Comparison of ENCODE assay signal across 8 mouse cellular contexts in the genomic region with DNA sequence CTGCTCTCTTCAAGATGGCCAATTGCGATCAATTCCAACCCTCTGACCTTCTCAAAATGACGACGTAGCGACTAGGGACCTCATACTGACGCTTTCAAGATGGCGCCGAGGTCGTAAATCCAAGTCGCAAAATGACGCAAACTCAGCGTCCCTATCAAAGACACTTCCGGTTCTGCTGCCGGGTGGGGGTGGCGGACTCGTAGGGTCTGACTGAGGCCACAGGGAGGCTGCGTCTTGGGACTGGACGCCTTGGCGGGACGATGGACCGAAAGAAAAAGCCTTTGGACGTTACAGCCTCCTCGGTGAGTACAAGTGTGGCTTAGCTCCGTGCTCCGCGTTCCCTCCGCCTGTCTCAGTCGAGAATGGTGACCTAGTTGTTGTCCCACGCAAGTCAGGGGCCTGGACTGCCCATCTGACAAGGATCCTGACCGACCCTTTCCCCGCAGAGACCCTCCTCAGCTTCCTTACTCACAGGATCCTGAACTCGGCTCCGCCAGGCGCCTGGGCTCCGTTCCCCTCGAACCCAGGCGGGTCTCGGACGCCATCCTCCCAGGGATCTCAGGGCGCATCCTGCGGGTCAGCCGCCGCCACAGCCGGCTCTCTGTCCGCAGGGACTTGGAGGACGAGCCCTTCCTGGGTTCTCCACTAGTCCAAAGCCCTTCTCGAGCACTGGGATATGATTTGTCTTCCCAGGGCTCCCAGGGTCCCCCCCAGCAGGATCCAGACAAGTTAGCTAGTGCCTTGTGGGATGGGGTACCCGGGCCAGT. TPM values are rescaled to one million over a fixed set of nuclear protein-coding genes. Genes with fewer than 3 reads are reported as not detected.
A peak's percentile ranks its signal among the peaks of the same experiment; 100 is the strongest.
DNase-seq lines count a peak whose midpoint lies in the region; ATAC-seq lines count a peak whose summit lies in the region.

TSS of gene Ccdc174 (plus strand) at position 169 of the 767 bp plus-strand sequence.

- H3K4me1 ChIP-seq in forebrain, embryonic 14.5 days (ENCODE audit: control insufficient read depth, insufficient read depth, low read length) = peaks cover 11% of the 10 kb centered on the region
- peaks cover 18% of the 10 kb centered on the region for H3K4me1 ChIP-seq in neural tube, embryonic 15.5 days

- under 1% methylated on average over 47 of the region's 47 CpGs for WGBS in forebrain, embryonic 14.5 days
- WGBS in neural tube, embryonic 15.5 days = under 1% methylated on average over 47 of the region's 47 CpGs

- peak within 1 kb of the TSS; percentile 83 for H3K4me2 ChIP-seq in forebrain, embryonic 14.5 days (ENCODE audit: low read length)
- peak within 1 kb of the TSS; percentile 88 for H3K4me2 ChIP-seq in neural tube, embryonic 15.5 days

- peak within 1 kb of the TSS; percentile 90 for H3K4me3 ChIP-seq in forebrain, embryonic 14.5 days (ENCODE audit: low read depth, low read length)
- peak within 1 kb of the TSS; percentile 91 for H3K4me3 ChIP-seq in neural tube, embryonic 15.5 days (replicated peaks)

- peaks cover 18% of the 10 kb centered on the region for H3K36me3 ChIP-seq in forebrain, embryonic 14.5 days (ENCODE audit: control insufficient read depth, insufficient read depth, low read length)
- peaks cover 16% of the 10 kb centered on the region for H3K36me3 ChIP-seq in neural tube, embryonic 15.5 days

- H3K27me3 ChIP-seq in forebrain, embryonic 14.5 days (replicated peaks; ENCODE audit: control insufficient read depth, insufficient read depth, low read length) = no peaks in the 10 kb centered on the region; the same call in 1 of the 2 replicates
- H3K27me3 ChIP-seq in neural tube, embryonic 15.5 days (replicated peaks) = no peaks in the 10 kb centered on the region

- peak within 1 kb of the TSS; percentile 74 for H3K27ac ChIP-seq in forebrain, embryonic 14.5 days (ENCODE audit: low read depth, low read length)
- peak within 1 kb of the TSS; percentile 89 for H3K27ac ChIP-seq in neural tube, embryonic 15.5 days (replicated peaks)

- no peaks in the 10 kb centered on the region for H3K9me3 ChIP-seq in forebrain, embryonic 14.5 days (replicated peaks; ENCODE audit: control insufficient read depth, low read length)
- H3K9me3 ChIP-seq in neural tube, embryonic 15.5 days (replicated peaks) = no peaks in the 10 kb centered on the region

- DNase-seq in ES-CJ7 (ENCODE audit: low read depth, low spot score) = peak; percentile 100
- peak; percentile 90 for DNase-seq in cerebellum, adult 11 months
- peak; percentile 99 for DNase-seq in forebrain, embryonic 14.5 days (ENCODE audit: low spot score)
- peak; percentile 86 to 90 for DNase-seq in heart, postnatal 14 days
- peak; percentile 95 for DNase-seq in layer of hippocampus, adult 11-12 months (ENCODE audit: low spot score)
- DNase-seq in lung, adult 18-20 months = peak; percentile 93 to 95
- DNase-seq in testis, postnatal 14 days (ENCODE audit: low spot score) = peak; percentile 94

- ATAC-seq in forebrain, embryonic 14.5 days = peak; percentile 96
- ATAC-seq in neural tube, embryonic 15.5 days (ENCODE audit: low FRiP score) = peak; percentile 90

- H3K9ac ChIP-seq in forebrain, embryonic 14.5 days (ENCODE audit: low read length) = peak within 1 kb of the TSS; percentile 93
- peak within 1 kb of the TSS; percentile 91 for H3K9ac ChIP-seq in neural tube, embryonic 15.5 days (replicated peaks)

- intact Hi-C loops in heart, postnatal 14 days (cut with DNase I) = no loop called here

RNA-seq across cellular contexts. Expression of gene Ccdc174, which starts in this region (rescaled TPM):
- polyA plus RNA-seq in forebrain, embryonic 14.5 days (2014; fragmentation: Nextera tagmentation; extraction: Ambion mirVana) = 38.9 and 43.8 TPM in 2 replicates
- total RNA-seq in heart, postnatal 14 days (2021) = 10 to 100 TPM; 10.1 to 10.9 TPM
- 39.7 and 42.1 TPM in 2 replicates for polyA plus RNA-seq in neural tube, embryonic 15.5 days (2015; fragmentation: Nextera tagmentation; extraction: Ambion mirVana)

Comparison
In these comparisons a context has a peak if more than half of its experiments do, and no peak if none do; other contexts are left out.
1. Peak in every context shown above with its lines: DNase-seq, ATAC-seq, H3K4me3 ChIP-seq and H3K27ac ChIP-seq.